Mouse (Mus musculus) layer of hippocampus, postnatal 14 days (tissue): ENCODE measurements around the gene Ssh2. TPM values are rescaled to one million over a fixed set of nuclear protein-coding genes. Genes with fewer than 3 reads are reported as not detected.
"Not testable (repeated sequence)": the region's sequence is repeated elsewhere in the genome, so short reads cannot be mapped to it uniquely, and the experiment has no call there.

Experiments
- DNase-seq, 2 experiments: peaks; one replicate each; pipeline ENCODE4 v3.0.0; 2021 to 2022; ENCODE audit warnings: low spot score in 2 of 2, mixed read lengths in 1 of 2
- total RNA-seq, 2 experiments: library from RNA; stranded (reverse); gene quantifications; 2 replicates each; pipeline ENCODE4 v1.2.3; 2021

Ssh2 gene
- total RNA-seq, 2 experiments from 2014 or later = 42.1 to 43.1 TPM

DNA sequence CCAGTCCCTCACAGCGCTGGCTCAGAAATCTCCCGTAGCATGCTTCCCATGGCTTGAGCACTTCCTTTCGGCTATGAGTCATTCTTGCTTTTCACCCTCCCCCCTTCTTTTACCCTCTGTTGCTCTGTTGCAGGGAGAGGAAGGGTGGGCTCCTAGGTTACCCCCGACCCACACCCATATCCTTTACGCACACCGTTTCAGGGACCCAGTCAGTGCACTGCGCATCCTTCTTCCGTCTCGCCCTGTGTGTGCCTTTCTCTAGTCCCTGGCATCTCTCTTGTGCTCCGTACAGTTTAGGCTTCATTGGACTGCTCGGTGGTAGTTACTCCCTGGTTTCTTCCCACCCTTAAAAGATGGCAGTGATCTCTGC is 659 bp downstream of the Ssh2 start:
- no peak for DNase-seq

DNA sequence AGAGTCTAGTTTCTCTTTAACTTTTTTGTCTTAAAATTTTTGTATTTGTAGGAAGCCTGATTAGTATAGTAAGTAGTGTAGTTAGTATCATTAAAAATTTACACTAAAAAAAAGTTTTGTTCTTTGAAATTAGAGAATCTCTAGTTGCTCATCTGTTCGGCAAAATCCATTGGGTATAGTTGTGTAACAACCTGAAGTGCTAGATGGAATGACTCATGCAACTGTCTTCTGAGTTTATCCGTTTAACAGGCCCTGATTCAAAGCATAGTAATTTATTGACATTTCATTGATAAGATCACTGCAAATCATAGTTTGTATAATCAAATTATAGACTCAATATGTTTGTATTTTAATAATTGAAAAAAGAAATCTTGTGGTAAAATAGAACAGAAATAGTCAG is 14.7 kb downstream of the Ssh2 start:
- DNase-seq = no peak

- DNase-seq = no peak
Observed at GRCm38 (mm10) chr11:77231514-77231913, 15.4 kb downstream of the Ssh2 start.

- DNase-seq = no peak
Observed at GRCm38 (mm10) chr11:77235267-77235666, 19.2 kb downstream of the Ssh2 start.

GRCm38 (mm10) chr11:77239658-77240345 is 23.7 kb downstream of the Ssh2 start:
- DNase-seq = no peak

DNA sequence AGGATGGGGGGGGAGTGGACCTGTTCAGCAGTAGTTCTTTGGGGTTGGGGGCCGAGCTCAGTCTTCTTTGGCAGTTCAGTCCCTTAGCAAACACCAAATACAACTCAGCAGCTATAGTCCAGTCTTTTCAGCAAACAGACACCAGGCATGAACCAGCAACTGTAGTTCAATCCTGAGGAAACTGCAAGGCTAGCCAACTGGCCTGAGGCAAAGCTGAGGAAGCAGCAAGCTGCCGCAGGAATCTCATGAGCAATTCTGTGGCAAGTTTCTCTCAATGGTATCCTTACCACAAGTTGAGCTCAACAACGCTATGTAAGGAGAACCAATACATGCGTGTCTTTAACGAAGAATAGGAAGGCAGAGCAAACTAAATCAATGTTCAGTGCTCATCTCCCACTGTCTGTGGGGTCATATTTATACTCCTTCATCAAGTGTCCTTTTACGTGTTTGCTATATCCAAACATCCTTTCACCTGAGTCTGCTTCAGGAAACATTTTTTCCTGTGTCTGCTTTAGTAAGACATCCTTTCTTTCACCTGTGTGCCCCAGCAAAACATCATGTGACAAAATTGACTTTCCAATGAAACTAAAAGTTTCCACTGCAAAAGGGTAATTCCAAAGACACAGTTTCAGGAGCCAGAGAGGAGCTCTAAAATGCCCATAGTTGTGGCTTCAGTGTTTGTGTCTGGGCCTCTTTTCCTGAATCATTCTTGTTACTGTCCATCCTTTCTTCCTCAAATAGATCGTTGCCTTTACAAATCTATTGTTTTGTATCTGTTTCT is 24.6 kb downstream of the Ssh2 start:
- DNase-seq = no peak

DNA sequence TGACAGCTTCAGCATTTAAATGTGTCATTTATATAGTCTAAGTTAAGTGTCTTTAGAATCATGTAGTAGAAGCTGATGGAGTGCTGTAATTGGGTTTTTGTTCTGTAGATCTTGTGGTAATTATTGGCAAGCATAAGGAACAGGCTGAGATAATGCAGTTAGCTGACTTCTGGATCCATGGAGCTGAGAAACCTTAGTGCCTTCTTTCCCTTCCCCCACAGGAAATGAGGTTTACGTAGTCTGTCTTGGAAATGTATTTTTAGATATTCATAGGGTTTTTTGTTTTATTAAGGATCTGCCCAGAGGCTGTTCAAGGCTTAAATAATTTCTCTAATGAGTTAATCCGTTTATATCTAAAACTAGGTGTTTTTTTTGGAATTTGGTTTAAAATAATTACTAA is 26.8 kb downstream of the Ssh2 start:
- no peak for DNase-seq

- DNase-seq = no peak
Observed at GRCm38 (mm10) chr11:77252826-77253225, 36.7 kb downstream of the Ssh2 start.

DNA sequence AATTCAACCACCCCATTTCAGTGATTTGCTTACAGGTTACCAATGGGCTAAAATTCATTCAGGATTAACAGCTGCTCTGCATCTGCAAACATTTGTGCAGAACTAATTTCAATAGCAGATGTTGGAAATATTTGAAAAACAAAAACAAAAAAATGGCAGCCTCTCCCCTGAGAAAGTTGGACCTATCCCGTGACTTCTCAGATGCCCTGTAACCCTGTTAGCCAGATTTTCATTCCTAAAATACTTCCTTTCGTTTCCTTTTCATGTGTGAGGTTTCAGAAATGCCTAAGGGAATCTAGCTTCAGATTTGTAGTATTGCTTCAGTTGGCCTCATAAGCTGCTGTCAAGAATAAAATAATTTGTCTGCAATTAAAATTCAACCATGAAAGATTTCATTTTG is 43.4 kb downstream of the Ssh2 start:
- DNase-seq = no peak

DNA sequence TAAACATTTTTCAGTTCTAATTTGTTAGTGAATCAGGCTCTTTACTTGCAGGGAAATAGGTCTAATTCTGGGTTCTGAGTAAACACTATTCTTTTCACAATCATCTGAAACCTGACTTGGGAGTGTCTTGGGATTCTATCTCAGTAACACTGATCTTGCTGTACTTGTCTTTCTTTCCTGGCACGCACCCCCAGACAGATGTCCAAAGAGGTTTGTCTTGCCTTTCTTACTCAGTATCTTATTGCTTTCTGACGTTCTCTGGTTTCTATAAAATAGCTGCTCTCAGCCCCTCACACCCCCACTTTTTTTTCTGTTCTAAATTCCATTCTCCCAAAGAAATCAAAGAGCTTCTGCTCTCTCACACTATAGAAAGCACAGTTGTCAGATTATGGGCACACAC is 51.3 kb downstream of the Ssh2 start:
- DNase-seq = no peak

DNA sequence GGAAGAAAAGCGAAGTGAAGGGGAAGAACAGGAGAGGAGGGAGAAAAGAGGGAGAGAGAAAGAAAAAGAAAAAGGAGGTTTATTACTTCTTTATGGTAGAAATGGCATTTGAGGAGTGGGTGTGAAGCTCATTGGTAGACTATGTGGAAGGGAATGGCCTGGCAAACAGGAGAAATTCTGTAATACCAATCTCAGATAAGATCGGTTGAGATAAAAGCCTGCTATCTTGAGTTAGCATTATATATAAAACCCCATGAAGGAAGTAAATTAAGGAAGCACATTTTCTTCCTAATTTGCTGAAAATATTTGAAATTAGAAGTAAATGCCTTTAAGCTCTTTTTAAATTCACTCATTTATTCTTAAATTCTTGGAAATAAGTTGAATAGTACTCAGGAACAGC is 59.9 kb downstream of the Ssh2 start:
- no peak for DNase-seq

DNA sequence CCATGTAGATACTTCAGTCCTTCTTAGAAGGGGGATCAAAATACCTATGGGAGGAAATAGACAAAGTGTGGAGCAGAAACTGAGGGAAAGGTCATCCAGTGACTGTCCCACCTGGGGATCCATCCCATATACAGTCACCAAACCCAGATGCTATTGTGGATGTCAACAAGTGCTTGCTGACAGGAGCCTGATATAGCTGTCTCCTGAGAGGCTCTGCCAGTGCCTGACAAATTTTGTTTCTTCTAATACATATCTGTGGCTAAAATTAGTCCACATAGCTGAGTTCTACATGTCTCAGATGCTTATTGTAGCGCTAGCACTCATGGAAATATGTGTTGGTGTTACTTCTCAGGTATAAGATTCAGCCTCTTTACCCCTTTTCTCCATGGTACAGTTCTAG is 62.5 kb downstream of the Ssh2 start:
- not testable (repeated sequence) for DNase-seq

- no peak for DNase-seq
Observed at GRCm38 (mm10) chr11:77280219-77280618, 64.1 kb downstream of the Ssh2 start.

GRCm38 (mm10) chr11:77291447-77291846 is 75.4 kb downstream of the Ssh2 start:
- DNase-seq = no peak

- DNase-seq = not testable (repeated sequence)
Observed at GRCm38 (mm10) chr11:77293673-77294072, 77.6 kb downstream of the Ssh2 start.

DNA sequence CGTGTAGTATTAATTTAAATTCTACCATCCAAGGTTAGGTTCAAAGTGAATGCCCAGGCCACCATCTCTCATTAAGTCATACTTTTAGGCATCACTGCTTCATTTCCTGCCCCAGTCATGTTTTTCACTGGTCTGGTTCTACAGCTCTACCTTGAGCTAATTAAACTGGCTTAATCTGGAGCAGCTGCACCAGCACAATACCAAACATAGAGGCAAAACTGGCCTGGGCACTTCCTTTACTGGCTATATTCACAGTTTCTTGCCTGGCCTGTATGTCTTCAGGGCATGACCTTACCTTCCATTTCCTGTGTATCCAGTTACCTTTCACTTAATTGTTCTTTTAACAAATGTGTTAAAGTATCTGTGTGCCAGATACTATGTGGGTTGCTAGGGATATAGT is 81.2 kb downstream of the Ssh2 start:
- no peak for DNase-seq

GRCm38 (mm10) chr11:77307205-77307604 is 91.1 kb downstream of the Ssh2 start:
- DNase-seq = no peak

- DNase-seq = peak; percentile 7 to 45
Observed at GRCm38 (mm10) chr11:77308533-77308932, 92.4 kb downstream of the Ssh2 start.

GRCm38 (mm10) chr11:77317721-77318477 is 101.8 kb downstream of the Ssh2 start:
- peak; percentile 8 to 30 for DNase-seq

- DNase-seq = no peak
Observed at GRCm38 (mm10) chr11:77318478-77319118, 102.5 kb downstream of the Ssh2 start.

DNA sequence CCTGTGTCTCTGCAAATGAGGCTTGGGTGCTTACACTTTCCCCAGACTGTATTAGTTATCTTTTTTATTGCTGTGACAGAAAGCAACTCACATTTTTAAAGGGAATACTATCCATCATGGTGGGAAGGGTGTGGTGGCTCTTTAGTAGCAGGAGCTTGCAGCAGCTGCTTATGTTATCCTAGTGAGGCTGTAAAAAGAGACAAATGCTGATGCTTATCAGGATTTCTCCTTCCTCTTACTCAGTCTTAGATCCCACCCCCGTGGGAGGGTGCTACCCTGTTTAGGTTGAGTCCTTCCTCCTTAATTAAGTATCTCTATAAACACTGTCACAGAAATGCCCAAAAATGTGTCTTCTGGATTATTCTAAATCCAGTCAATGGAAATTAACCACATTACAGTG is 105.1 kb downstream of the Ssh2 start:
- DNase-seq = no peak

- DNase-seq = no peak
Observed at GRCm38 (mm10) chr11:77330529-77330928, 114.4 kb downstream of the Ssh2 start.
